Mouse (Mus musculus) embryo, embryonic 9.5 days (tissue): ENCODE results near the gene Rftn1.

Experiments used
- DNase-seq: peaks from one replicate; pipeline ENCODE4 v3.0.0-alpha.2; 2017; ENCODE audit errors: extremely low spot score

The Rftn1 gene

DNA sequence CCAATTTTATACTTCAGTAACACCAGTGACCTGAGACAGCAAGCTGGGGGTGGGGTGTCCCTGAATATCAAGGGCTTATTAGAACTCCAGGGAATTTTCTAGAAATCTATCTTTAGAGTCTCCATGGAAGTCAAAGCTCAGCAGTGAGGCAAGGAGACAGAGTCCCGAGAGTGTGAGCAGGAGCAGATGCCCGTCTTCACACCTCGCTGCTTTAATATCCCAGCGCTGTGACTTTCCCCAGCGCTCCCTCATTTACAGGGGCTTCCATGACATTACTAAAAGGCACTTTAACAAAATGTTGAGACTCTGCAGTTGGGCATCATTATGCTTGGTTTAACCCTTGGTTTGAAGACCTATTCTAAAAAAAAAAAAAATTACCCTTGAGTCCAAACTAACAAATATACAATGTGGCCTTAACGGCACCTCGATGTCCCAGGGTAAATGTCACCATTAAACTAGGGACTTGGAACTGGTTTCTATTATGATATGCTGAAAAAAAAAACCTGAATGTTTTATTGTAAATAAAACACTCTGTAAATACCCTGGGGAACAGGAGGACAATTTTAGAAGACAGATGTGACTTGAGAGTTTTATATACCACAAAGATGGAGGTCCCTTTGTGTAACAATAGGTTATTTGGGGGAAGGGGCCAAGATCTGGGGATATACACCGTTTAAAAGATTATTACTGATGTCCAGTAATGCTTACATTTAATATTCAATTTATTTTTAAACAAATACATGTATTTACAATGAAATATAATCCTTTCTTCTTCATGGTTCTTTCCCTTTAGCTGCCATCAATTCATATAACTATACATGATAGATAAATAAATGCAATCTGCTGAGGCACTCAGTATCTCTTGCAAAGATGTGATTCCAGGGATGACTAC, 123.4 kb downstream of the Rftn1 start:
- no peak for DNase-seq

DNA sequence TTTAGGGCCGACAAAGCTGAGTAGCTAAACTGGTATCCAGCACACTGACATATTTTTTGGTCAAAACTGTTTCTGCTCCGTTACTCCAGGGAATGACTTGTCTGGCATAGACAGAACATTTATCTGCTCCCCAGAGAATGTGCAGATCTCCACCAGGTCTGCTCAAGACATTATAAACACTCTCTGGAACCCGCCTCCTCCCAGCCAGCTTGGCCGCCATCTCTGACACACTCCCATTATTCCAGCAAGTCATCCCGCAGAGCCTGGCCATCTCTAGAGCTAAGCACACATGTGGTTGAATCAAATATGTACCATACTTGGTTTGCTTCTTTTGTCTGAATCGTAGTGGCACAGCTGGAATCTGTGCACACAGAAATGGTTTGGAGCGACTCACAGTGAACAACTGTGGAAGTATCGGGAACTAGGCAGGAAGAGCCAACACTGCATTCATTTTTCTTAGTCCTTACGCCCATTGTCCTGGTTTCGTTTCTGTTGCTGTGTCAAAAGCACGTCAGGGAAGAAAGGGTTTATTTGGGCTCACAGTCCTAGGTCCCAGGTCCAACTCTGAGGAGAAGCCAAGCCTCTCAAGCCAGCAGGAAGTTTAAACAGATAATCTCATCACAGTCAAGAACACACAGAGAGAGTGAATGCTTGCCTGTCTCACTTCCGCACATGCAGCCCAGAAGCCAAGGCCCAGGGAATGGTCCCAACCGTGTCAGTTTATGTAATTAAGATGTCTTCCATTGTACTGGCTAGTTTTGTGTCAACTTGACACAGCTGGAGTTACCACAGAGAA, 126.4 kb downstream of the Rftn1 start:
- DNase-seq: no peak

DNA sequence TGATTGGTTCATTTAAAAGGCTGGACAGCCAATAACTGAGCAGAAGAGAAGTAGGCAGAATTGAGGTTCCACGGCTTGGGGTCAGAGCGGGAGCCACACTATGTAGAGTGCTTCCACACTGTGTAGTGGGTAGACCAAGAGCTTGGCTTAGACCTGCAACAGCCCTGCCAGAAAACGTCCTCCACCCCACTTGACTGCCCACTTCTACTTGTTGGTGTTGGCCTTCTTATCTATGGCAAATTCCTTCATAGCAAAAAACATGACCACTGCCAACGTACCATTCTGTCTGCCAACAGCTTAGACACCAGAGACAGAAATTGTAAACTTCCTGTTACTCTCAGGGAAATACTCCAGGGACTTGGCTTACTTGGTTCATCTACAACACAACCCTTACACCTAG, 127.8 kb downstream of the Rftn1 start:
- DNase-seq: no peak

DNA sequence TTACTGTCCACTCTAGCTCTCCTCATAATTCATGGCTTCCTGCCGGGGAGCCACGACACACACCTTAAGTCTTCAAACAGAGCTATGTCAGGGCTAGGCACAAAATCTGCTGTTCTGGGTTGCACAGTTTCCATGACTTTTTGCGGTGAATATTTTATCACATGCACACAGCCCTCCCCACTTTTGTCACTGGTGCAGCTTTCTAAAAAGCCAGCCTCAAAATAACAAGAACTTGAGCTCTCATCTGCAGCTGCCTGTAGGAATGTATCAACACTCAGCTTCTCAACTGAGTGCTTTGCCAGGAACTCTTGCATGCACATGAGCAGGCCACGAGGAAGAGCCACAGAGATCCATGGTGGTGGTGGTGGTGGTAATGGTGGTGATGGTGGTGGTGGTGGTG, 129.0 kb downstream of the Rftn1 start:
- no peak for DNase-seq

DNA sequence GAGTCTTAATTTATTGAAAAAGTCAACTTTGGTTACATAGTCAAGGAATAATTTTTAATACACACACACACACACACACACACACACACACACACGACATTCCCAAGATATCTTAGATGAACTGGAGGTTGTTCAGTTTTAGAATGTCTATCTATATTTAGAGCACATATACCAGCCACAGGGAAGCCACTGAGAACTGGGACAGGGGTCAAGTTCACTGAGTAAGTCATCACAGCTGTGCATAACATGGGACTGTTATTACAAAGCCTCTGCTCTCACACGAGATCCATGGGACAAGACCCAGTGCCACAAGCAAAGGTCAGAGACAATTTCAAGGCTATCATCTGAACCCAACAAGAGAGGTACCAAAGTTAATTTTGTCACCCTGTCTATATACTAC, 130.3 kb downstream of the Rftn1 start:
- DNase-seq: no peak

DNA sequence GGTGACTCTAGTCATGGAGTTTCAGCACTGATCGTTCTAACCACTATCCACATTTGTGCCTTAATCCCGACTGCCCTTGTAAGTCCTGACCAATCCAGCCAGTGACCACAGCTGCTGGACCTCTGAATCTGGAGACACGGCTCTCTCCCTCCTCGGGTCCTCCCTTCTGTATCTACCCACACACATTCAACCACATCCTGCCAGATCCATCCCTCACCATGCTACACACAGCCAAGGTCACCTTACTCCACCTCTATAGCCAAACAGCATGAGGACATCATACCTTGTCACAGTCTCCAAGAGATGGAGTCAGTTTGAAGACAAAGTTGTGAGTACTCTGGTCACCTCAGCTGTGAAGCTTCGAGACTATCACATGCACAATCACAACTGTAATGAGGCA, 131.1 kb downstream of the Rftn1 start:
- no peak for DNase-seq

DNA sequence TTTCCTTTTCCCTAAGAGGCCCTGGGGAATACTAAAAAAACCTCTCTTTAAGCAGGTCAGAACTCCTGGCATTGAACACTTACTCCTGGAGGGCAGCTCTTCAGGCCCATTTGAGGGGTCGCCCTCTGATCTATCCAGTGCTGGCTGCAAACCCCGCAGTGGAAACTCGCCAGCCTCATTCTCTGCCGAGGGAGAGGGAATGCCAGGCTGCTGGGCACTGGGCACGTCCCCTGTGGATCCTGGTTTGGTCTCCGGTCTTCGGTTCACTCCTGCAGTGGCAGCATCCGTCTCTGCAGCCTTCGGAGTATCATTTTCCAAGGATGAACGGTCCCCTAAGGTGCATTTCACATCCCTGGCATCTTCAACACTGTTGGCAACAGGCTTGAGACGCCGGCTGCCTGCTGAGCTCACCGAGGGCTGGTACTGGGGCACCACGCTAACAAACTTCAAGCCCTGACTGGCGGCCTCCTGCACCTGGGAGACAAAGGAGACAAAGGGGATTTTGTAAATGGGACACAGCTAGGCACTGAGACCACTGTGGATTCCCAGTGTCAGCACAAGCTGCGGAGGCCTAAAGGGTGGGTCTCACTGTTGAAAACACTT, 135.2 kb downstream of the Rftn1 start:
- DNase-seq: no peak

DNA sequence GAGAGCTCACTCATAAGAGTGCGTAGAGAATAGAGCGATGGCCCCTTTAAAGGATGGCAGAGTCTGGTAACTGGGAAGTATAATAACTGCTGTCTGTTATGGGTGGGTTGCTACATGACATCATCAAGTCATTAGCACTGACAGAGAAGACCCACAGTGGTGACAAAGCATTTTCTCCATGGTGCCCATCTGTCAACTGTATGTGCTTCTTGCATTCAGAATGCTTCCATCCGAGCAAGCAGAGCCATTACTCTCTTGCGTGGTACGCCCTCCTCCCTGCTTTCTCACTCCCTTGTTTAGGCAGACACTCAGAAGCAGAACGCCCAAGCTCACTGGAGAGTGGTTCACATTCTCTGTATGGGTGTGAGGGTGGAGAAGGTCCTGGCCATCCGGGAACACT, 135.9 kb downstream of the Rftn1 start:
- no peak for DNase-seq

DNA sequence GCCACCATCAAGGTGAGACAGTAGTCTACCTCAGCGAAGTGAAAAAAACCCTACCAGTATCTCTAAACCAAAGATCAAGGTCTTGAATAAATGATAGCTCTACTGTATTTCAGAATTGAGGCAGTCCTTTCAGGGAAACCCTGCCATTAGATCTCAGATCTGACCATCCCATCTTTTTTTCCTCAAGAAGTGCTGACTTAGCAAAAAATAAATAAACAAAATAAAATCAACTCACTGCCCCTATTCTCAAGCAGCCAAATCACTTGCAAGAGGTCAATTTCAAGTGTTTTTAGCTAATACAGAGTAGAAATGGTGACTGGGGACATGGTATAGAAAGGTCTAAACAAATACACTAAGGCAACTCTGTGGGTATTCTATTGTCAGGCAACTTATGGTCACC, 136.5 kb downstream of the Rftn1 start:
- DNase-seq: no peak

DNA sequence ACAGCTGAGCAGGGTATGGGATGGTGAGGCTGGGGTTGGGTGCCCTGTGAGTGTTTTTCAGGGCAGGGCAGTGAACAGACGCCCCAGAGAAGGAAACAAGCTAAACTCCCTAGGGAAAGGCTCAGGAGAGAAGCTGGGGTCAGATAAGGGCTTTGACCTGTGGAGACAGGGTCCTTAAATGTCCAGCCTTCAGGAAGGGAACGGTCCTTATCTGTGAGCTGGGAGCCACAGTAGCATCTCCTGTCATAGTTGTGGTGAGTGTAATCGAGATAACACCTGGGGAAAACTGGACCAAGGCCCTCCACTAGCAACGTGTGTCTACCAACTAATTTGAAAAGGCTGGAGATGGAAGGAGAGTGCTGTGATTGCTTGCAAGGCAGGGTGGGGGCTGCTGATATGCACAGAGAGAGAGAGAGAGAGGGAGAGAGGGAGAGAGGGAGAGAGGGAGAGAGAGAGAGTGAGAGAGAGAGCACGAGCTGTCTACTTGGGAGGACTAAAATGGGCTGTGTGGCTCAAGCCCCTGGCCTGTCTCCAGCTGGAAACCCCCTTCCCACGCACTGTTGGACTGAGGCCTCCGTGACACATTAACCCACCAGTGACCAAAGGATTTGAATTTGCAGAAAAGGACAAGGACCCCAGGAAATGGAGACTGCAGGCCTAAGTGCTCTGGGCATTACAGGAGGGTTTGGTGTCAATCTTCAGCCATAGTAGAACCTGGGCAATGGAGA, 137.6 kb downstream of the Rftn1 start:
- DNase-seq: no peak

DNA sequence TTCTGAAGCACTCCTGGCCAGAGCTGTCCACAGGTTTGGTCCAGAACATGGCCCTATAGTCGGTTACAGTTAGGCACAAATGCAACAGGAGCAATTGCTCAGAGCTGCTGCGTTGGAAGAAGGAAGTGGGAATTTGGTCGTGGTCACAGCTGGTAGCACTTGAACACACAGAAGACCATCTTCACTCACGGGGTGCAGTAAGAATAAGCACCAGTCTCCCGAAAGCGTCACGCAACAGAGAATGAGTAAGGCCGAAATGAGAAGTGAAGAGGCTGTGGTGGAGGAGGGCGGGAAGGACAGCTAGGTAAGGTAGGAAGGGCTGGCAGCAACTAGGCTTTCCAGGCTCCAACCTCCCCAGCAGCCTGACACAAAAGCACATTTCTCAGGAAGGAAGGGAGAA, 140.0 kb downstream of the Rftn1 start:
- no peak for DNase-seq

DNA sequence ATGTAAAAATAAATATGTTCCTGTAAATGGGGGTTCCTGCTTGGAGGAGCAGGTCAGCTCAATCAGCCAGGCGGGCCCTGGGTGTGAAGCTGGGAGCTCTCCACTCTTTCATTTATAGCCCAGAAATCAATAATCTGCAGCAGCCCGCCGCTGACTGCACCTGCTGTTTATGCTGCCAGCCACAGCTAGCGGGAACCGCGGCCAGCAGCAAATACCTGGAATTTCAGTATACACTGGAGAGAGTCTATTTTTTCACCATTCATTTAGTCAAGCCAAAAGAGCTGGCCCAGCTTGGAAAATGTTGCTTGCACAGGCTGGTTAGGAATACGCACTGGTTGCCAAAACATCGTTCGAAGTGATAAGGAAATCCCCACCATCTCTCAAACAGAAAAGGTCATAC, 142.3 kb downstream of the Rftn1 start:
- DNase-seq: no peak

DNA sequence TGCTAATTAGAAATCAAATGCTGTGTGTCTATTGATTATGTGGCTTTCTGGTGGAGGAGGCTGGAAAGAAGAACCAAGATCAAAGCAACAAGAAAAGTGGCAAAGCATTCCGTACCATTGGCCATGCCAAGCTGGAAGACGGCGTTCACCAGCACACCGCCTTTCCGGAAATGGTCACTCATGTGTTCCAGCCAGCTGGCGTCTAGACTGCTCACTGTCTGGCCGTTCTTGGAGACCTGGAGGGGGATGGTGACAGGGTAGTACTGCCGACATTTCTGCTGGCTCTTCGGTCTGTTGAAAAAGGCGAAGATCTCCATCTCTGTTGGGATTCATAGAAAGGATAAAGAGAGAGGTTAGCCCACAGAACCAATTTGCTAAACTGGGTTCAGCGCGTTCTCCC, 143.3 kb downstream of the Rftn1 start:
- no peak for DNase-seq

DNA sequence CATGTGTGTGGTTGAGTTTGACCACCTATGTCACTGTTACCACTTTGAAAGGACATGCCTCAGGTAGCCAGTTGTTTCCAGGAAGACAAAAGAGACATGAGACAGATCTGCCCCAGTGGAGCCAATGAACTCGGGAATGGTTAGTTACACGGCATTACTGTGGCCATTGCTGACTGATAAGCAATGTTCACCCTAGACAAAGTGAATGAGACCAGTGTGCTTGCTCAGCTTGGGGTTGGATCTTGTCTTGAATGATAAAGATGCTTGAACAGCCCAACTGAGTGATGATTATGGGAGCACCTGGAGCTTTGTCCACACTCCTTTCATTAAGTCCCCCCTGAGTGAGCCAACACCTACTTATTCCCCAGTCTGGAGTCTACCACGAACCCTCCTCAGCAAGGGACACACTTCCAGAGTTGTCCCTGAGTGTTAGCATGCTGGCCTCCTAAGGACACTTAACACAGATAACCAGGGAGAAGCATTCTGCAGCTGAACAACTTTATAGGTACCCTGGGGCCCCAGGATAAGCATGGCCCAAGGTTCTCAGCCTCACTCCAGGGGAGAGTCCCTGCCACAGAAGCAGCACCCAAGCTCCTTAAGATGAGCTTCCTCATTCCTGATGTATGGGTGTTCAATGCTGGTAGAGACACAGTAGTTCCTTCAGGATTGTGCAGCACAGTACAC, 149.6 kb downstream of the Rftn1 start:
- no peak for DNase-seq

DNA sequence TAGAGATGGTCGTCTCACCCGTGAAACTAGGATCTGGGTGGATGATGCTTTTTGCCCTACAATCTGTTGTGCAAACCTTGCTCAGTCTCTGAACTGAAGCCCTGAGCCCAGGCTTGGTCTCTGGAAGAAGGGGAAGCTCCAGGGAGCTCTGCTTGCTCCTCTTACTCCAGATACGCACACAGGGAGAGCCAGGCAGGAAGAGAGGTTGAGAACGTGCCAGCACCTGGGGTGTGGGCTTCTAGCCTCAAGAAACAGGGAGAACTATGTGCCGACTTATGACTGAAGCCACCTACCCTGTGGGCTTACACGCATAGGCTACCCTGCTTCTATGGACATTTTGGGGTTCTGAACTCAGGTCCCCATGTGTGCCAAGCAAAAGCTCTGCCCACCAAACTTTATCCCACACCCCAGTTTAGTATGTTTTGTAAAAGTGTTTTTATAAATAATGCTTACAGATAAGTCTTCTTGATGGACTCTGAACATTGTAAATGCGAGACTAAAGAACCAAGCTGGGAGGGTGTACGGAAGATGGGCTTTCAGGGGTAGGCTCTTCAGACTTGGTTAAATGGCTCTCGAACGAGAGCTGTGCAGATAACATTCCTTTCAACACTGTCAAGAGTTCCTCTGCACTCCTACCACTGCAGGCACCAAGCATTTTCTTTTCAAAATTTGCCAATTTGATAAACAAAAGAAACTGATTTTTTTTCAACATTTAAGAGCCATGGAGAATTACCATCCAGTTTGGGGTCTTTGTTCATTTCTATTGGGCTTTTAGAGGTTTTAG, 152.4 kb downstream of the Rftn1 start:
- no peak for DNase-seq

DNA sequence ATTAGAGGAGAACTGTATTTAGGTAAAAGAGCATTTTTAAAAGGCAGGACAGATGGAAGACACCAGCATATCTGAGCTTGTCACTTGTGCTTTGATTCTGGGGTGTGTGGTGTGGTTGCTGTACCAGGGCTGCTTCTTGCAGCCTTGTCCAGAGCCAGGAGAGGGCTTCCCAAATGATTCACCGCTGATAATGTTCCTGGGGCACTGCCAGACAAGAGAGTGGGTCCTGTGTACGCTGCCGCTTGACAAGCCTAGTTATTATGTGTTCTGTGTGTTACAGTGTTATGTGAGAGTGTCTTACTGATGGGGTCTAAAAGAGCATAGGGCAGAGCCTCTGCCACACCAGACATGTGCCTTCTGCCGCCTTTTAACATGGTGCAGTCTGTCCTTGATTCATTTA, 153.1 kb downstream of the Rftn1 start:
- no peak for DNase-seq

DNA sequence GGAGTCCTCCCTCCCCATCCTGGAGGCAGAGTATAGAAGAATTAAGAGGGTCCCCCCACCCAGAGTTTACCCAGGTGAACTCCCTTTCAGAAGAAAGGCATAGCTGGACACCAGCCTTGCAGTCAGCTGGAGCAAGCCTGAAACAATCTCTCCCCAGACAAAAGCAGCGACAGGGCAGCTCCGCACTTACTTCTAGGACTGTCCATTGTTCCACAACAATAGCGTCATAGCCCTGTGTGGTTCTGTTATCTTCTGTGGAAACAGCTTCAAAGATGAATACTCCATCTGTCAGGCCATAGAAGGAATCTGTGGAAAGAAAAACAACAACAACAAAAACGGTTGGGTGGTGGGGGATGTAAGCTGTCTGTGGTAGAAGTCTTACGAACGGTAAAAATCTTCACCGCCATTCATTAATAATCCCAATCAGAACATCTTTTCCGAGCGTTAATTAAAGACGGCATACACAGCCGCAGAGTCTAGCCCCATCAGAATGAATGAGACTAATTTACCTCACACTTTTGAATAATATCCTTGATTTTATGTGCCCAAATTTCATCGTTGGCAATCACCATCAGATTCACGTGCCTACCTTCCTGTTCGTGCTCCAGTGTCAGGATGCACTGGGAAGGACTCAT, 153.6 kb downstream of the Rftn1 start:
- no peak for DNase-seq

DNA sequence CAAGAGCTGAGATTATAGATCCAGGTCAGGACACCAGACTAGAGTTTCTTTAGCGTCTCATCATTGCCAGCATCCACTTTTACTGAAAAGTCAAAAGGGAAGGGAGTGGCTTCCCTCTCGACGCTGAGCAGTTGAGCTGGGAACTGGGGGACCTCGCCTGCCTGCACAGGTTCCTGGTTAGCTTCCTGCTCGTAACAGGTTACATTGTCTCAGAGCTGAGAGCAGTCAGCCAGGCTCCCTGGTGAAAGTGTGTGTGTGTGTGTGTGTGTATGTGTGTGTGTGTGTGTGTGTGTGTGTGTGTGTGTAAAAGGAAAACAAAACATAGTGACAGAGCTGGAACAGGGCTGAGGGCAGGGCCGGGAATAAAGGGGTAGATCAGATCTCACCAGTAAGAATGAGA, 156.8 kb downstream of the Rftn1 start:
- no peak for DNase-seq

DNA sequence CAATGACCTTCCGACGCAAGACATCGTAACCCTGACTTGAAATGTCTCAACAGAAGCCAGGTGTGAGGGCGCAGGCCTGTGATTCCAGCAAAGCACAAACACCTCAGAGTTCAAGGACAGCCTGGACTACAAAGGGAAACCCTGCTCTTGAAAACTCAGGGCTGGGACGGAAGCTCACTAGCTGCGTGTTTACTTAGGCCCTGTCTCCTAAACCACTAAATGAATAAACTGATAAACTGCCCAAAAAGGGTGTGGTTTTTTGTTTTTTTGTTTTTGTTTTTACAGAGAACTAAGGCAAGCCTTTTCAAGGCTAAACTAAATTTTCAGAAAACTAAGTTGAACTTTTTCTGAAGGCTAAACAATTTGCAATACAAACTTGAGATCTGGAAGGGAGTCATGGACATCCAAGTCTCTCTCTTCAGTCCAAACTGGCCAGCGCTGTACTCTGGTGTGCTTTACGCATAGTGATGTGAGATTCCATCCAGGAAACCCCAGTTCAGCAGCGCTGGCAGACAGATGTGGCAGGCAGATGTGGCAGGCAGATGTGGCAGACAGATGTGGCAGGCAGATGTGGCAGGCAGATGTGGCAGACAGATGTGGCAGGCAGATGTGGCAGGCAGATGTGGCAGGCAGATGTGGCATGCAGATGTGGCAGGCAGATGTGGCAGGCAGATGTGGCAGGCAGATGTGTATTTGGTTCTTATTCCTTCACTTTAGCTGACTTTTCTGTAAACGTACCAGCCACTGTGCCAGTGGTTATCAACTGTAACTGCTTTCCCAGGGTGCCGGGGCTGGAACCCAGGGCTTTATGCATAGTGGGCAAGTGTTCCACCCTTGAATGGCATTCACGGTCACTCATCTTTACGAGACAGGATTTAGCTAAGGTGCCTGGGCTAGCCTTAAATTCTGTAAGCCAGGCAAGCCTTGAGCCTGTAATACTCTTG, 158.7 kb downstream of the Rftn1 start:
- no peak for DNase-seq
